Mouse (Mus musculus) C2C12 (cell line): Measurements from ENCODE around the gene Cdh24.

Experiments
- CEBPB ChIP-seq: IDR thresholded peaks from one replicate; pipeline ENCODE4 v1.6.1; 2011; ENCODE audit warnings: low read depth, mild to moderate bottlenecking, control low read depth, moderate library complexity
- CTCF ChIP-seq: IDR thresholded peaks from one replicate; pipeline ENCODE4 v1.5.1; 2011; ENCODE audit not compliant: control insufficient read depth, insufficient read depth, insufficient read length
- FOSL1 ChIP-seq: IDR thresholded peaks from one replicate; pipeline ENCODE4 v1.8.0; 2011; ENCODE audit warnings: mild to moderate bottlenecking, low read length; ENCODE audit not compliant: poor library complexity, insufficient read depth, severe bottlenecking
- MAX ChIP-seq: IDR thresholded peaks from one replicate; pipeline ENCODE4 v1.6.1; 2011; ENCODE audit warnings: mild to moderate bottlenecking, control low read depth
- MYOD1 ChIP-seq: IDR thresholded peaks from one replicate; pipeline ENCODE4 v1.6.1; 2011; ENCODE audit warnings: low read depth; ENCODE audit not compliant: control insufficient read depth, insufficient read length

DNA sequence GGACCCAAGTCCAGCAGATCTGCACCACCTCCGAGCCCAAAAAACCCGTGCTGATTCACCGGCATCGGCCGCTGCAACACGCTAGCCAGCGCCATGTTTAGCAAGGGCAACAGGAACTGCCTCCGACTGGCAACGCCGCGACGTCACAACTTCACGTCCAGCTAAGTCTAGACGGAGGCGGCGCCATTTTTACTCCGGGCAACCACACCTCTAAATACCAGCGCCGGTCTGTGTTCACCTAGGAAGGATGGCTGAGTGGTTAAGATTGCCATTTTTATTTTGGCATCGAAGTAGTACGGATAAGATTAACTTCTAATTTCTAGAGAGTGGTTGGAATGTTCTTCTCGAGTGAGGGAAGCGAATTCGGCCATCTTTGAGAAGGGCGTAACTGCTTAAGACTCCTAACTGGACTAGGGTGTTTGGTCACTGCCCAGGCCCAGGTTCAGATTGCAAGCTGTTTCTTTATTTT lies 23.2 kb downstream of the Cdh24 start, which contains the start of gene Psmb5:
- TF ChIP-seq CTCF (no peak), MAX (no peak), CEBPB (no peak), FOSL1 (no peak), MYOD1 (no peak)
